Mouse (Mus musculus) lung, embryonic 14.5 days (tissue): ENCODE measurements around the gene Lrrc3c. TPM values are rescaled to one million over a fixed set of nuclear protein-coding genes. Genes with fewer than 3 reads are reported as not detected.

Source experiments
- ATAC-seq: fragments of 200-750 bp; cut with Nextera tagmentation; 2 replicates; pipeline ENCODE4 v1.8.0; 2017; ENCODE audit warnings: mild to moderate bottlenecking, moderate TSS enrichment, moderate library complexity; ENCODE audit not compliant: insufficient read depth
- DNase-seq: peaks from one replicate; pipeline ENCODE4 v3.0.0-alpha.2; 2015
- H3K27ac ChIP-seq: fragments of 300-500 bp; sonication (generic); 2 replicates; pipeline ENCODE4 v1.5.1; 2014; ENCODE audit warnings: low read depth, mild to moderate bottlenecking, moderate library complexity
- H3K27me3 ChIP-seq: fragments of 300-500 bp; sonication (generic); 2 replicates; pipeline ENCODE4 v1.6.1; 2014; ENCODE audit warnings: low read length, control low read depth; ENCODE audit not compliant: insufficient read depth
- H3K36me3 ChIP-seq: fragments of 300-500 bp; sonication (generic); 2 replicates; pipeline ENCODE4 v1.6.1; 2014; ENCODE audit warnings: control low read depth; ENCODE audit not compliant: insufficient read depth
- H3K4me1 ChIP-seq: fragments of 300-500 bp; sonication (generic); 2 replicates; pipeline ENCODE4 v1.6.1; 2014; ENCODE audit warnings: antibody characterized with exemption, control low read depth; ENCODE audit not compliant: insufficient read depth
- H3K4me2 ChIP-seq: fragments of 300-500 bp; sonication (generic); 2 replicates; pipeline ENCODE4 v1.6.1; 2014; ENCODE audit warnings: mild to moderate bottlenecking
- H3K4me3 ChIP-seq: fragments of 300-500 bp; sonication (generic); 2 replicates; pipeline ENCODE4 v1.5.1; 2014; ENCODE audit warnings: low read depth, low read length
- H3K9ac ChIP-seq: fragments of 300-500 bp; sonication (generic); 2 replicates; pipeline ENCODE4 v1.6.1; 2014
- H3K9me3 ChIP-seq: fragments of 300-500 bp; sonication (generic); 2 replicates; pipeline ENCODE4 v1.6.1; 2016; ENCODE audit warnings: low read depth, low read length, control low read depth
- CTCF ChIP-seq: IDR thresholded peaks from 2 replicates; pipeline ENCODE4 v1.5.1; 2016; ENCODE audit warnings: antibody characterized with exemption, low read depth
- WGBS: fragments of 180-500 bp; shearing (Covaris S2); extraction: QIAGEN DNeasy Blood & Tissue Kit; methylation state at CpG from one replicate; pipeline ENCODE4 v1.1.7; 2014; 5-methylcytosine and 5-hydroxymethylcytosine counted together
- polyA plus RNA-seq: library from polyadenylated mRNA; unstranded; fragments of >200 nt; fragmentation: Nextera tagmentation; extraction: Ambion mirVana; gene quantifications from 2 replicates; pipeline ENCODE4 v1.2.1, GENCODE M21; 2014

Gene Lrrc3c
- polyA plus RNA-seq, 1 experiment from 2014 or later = not detected

DNA sequence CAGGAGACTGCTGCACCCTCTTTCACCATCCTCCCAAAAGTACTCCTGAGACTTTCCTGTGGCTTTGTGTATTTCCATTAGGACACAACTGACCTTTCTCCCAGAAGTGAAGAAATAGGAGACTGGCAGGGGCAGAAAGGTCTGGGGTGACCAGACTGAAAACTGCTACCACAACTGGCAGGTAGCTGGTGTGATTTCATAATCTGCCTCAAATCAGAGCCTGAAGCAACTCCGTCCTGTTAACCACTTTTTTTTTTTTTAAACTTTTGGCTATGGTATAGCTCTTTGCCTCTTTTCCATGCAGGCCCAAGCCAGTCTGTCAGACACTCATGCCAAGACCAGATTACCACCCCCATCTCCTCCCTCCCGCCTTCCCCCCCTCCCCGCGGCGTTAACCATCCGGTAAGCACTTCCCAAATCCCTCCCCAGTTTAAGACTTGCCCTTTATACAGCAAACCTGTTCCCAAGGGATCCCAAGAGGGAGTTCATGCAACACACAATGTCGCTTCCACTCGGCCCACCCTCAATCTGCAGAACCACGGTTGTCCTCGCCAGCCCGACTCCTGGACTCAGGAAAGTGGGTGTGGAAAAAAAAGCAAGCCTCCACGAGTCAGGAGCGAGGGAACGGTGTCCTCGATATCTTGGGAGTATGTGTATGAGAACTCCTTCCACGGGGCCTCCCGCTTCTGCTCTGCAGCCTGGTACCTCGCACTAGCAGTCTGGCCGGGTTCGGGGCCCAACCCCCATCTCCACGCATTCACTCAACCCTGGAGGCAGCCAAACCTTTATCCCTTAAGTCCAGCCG, 11.8 kb upstream of the Lrrc3c start:
- TF ChIP-seq CTCF = no peak
- peak overlapping the region; percentile 82 for H3K9ac ChIP-seq
- no peaks in the 10 kb centered on the region for H3K9me3 ChIP-seq
- DNase-seq = no peak
- H3K4me3 ChIP-seq = peak overlapping the region; percentile 91
- ATAC-seq = peak; percentile 28; the same call in 1 of the 2 replicates
- H3K4me2 ChIP-seq = peak overlapping the region; percentile 86
- peaks cover 9% of the 10 kb centered on the region for H3K4me1 ChIP-seq
- peaks cover 27% of the 10 kb centered on the region for H3K36me3 ChIP-seq
- WGBS = 1% methylated on average over 22 of the region's 22 CpGs
- H3K27me3 ChIP-seq = no peaks in the 10 kb centered on the region
- peak overlapping the region; percentile 89 for H3K27ac ChIP-seq

DNA sequence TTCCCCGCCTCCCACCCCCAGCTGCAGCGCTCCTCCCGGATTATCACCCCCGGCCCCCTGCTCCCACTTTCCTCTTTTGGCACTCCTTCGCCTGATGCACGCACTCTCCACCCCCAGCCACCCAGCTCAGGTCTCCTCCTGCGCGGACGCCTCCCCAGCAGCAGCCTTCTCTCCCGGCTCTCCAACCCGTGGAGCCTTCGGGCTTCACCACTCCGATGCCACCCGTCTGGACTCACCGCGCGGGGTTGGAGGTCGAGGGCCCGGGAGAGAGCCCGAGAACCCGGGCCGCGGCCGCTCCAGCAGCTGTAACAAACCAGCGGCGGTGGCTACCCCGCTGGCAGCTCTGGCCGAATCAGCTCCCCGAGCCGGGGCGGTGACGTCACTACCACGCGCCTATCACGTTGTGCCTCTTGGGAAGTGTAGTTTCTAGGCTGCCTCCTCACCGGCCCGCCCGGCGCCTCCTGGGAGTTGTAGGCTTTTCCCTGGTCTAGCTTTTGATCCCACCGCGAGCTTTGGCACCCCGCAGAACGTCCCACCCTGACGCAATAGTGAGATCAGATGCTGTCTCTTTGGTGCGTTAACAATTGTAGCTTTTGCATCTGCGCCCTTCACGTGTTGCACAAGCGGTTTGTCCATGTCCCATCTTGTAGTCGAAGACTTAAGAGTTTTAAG, 11.1 kb upstream of the Lrrc3c start, which contains the start of gene Ormdl3:
TSS of gene Ormdl3 (minus strand) at position 477 of the 672 bp plus-strand sequence.
- TF ChIP-seq CTCF = no peak
- Histone ChIP-seq H3K4me3 (peak within 1 kb of the TSS; percentile 91), H3K4me1 (peaks cover 9% of the 10 kb centered on the region), H3K36me3 (peaks cover 20% of the 10 kb centered on the region), H3K4me2 (peak within 1 kb of the TSS; percentile 86), H3K27me3 (no peaks in the 10 kb centered on the region; the same call in 1 of the 2 replicates), H3K9me3 (no peaks in the 10 kb centered on the region), H3K9ac (peak within 1 kb of the TSS; percentile 82), H3K27ac (peak within 1 kb of the TSS; percentile 89)
- ATAC-seq (peak; percentile 92), DNase-seq (peak; percentile 100)
- under 1% methylated on average over 49 of the region's 49 CpGs for WGBS

DNA sequence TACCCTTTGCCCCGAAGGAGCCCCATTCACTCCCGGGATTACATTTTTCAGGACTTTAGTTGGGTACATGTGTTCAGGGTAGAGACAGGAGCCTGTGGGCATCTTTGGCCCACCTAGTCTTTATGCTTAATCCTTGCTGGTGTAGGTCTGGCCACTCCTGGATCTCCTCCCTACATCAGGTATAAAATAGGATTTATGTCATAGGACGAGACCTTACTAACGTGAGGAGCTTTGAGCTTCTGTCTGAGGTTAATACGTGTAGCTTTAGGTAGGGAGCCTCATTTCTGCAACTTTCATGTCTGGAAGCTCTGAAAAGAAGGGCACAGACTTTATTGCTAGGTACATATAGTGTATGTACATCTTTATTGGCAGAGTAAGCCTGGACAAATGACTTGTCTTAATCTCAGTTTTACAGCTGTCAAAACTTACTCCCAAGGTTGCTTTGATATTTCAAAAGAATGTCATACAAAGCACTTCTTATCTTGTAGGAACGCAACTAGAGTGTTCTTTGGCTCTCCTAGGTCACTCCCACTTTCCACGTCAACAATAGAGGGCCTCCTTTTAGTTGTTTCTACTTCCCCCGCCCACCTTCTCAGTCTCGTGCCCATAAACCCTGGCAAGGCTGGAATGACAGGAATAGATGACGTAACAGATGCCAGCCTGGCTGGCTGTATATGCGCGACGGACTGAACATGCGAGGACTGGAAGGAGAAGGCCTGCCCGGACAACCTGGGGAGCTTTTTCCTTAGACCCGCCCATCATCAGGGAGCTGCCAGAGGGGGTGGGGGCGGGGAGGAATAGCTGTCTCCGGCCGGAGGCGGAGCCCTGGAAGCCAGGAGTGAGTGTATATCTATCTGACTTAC, 10.2 kb upstream of the Lrrc3c start:
- Histone ChIP-seq H3K4me1 (peaks cover 9% of the 10 kb centered on the region), H3K4me3 (peak overlapping the region; percentile 91), H3K36me3 (peaks cover 11% of the 10 kb centered on the region), H3K27ac (peak overlapping the region; percentile 89), H3K9me3 (no peaks in the 10 kb centered on the region), H3K27me3 (peaks cover 6% of the 10 kb centered on the region), H3K4me2 (peak overlapping the region; percentile 86), H3K9ac (peak overlapping the region; percentile 51)
- 3% methylated on average over 20 of the region's 20 CpGs for WGBS
- ATAC-seq (peak; percentile 72), DNase-seq (peak; percentile 88)
- TF ChIP-seq CTCF = no peak

DNA sequence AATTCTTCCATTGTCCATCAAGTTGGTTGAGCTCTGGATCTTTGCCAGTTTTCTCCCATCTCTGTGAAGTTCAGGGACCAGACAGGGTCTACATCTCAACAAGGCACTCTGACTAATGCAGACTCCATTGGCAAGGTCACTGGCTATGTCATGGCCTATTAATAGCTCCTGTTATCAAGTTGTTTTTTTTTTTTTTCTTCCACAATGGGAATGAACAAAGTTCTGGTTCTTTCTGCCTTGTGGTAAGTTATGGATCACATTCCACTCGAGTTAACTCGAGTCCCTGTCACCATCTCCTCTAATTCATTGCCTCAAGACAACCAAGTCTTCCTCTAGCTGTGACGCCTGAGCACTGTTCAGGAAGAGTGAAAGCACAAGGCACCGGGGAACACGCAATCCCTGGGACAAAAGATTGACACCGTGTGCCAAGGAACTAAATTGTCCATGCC, 9.2 kb upstream of the Lrrc3c start:
- H3K9ac ChIP-seq = no peak overlapping the region
- no peaks in the 10 kb centered on the region for H3K9me3 ChIP-seq
- DNase-seq (peak; percentile 68), ATAC-seq (no peak)
- H3K27me3 ChIP-seq = peaks cover 6% of the 10 kb centered on the region
- H3K4me1 ChIP-seq = peaks cover 9% of the 10 kb centered on the region
- H3K36me3 ChIP-seq = 0 out of 2 replicates have a peak, but pooled peaks cover 2% of the 10 kb centered on the region
- 53% methylated on average over 6 of the region's 6 CpGs for WGBS
- H3K4me3 ChIP-seq = no peak overlapping the region
- TF ChIP-seq CTCF = no peak
- H3K27ac ChIP-seq = peak overlapping the region; percentile 89
- H3K4me2 ChIP-seq = peak overlapping the region; percentile 86

DNA sequence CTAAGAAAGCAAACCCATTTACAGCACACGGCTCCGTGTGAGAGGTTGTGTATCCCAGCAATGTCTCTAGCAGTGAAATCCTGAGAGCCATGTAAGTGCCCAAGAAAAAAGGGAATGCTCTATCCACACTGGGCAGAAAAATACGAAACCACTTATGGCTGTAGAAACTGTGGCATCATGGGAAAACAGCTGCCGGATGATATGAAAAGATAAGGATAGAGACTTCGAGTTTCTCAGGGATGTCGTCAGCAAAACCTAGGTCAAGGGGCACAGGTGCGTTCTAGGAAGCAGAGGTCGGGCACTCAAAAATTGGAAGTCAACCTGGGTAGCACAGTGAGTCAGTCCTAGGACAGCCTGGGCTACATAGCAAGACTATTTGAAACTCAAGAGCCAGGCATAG, 8.8 kb upstream of the Lrrc3c start:
- Histone ChIP-seq H3K27me3 (peaks cover 6% of the 10 kb centered on the region), H3K4me3 (no peak overlapping the region), H3K36me3 (no peaks in the 10 kb centered on the region), H3K27ac (peak overlapping the region; percentile 89; the same call in 1 of the 2 replicates), H3K4me1 (peaks cover 9% of the 10 kb centered on the region), H3K9ac (no peak overlapping the region), H3K9me3 (no peaks in the 10 kb centered on the region), H3K4me2 (0 out of 2 replicates have a peak overlapping the region, but pooled peaks have one; percentile 86)
- 69% methylated on average over 8 of the region's 8 CpGs for WGBS
- TF ChIP-seq CTCF = no peak
- no peak for DNase-seq
- no peak for ATAC-seq

DNA sequence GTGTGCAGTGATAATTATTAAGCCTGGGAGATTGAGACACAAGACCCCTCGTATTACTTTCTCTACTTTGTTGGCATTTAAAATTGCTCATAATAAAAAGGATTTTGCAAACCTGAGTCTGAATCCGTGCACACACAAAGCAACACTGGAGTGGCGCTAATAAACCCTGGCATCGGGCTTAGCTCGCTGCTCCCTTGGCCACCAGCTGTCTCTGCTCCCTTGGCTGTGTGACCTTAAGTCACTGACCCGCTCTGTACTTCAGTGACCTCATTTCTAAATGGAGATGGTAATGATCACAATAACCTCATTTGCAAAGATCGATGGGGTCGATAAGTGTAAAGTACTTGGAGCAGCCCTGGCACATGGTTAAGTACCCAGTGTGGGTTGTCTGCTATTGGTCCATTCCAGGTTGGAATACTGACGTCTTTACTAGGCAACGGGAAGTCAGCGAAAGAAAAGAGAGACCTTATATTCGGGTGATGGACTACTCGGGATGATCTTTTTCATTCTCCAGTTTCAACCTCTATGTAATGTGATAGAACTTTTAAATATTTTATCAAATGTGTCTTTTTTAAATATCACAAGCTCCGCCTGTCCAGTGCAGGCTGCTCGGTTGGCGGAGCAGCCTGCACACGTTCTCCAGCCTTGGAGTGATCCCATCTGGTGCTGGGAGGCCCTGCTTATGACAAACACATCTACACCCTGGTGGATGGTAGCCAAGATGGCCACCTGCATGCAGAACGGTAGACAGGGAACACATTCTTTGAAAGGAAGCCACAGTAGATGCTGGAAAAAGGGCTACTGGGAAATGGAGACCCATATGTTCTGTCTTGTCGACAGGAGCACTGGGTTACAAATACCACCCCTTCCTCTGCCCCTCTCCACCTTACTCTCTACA, 7.3 kb upstream of the Lrrc3c start:
- Histone ChIP-seq H3K4me2 (no peak overlapping the region), H3K9me3 (no peaks in the 10 kb centered on the region), H3K36me3 (no peaks in the 10 kb centered on the region), H3K9ac (no peak overlapping the region), H3K27me3 (peaks cover 6% of the 10 kb centered on the region), H3K4me1 (peaks cover 7% of the 10 kb centered on the region), H3K4me3 (no peak overlapping the region), H3K27ac (no peak overlapping the region)
- WGBS = 61% methylated on average over 19 of the region's 19 CpGs
- TF ChIP-seq CTCF = no peak
- ATAC-seq (no peak), DNase-seq (no peak)
